Mouse (Mus musculus): ENCODE measurements around the gene Tbc1d1.
A peak's percentile ranks its signal among the peaks of the same experiment; 100 is the strongest.

Tbc1d1 gene

GRCm38 (mm10) chr5:64155861-64156550 is at the start of gene Tbc1d1:
Tbc1d1 (plus strand) TSS chr5:64156305.
- peak; percentile 81 for DNase-seq

- no peak for DNase-seq
Observed at GRCm38 (mm10) chr5:64107596-64108289, 48.4 kb upstream of the Tbc1d1 start.

GRCm38 (mm10) chr5:64109217-64109616 is 46.9 kb upstream of the Tbc1d1 start:
- DNase-seq, result no peak

GRCm38 (mm10) chr5:64112360-64112759 is 43.7 kb upstream of the Tbc1d1 start:
- DNase-seq, result no peak

GRCm38 (mm10) chr5:64114210-64114609 is 41.9 kb upstream of the Tbc1d1 start:
- DNase-seq, result no peak

- DNase-seq, result no peak
Observed at GRCm38 (mm10) chr5:64117191-64117590, 38.9 kb upstream of the Tbc1d1 start.

GRCm38 (mm10) chr5:64125783-64126182 is 30.3 kb upstream of the Tbc1d1 start:
- DNase-seq, result no peak

- no peak for DNase-seq
Observed at GRCm38 (mm10) chr5:64131550-64131949, 24.6 kb upstream of the Tbc1d1 start.

- no peak for DNase-seq
Observed at GRCm38 (mm10) chr5:64133901-64134300, 22.2 kb upstream of the Tbc1d1 start.

- DNase-seq, result peak; percentile 36
Observed at GRCm38 (mm10) chr5:64136325-64136724, 19.8 kb upstream of the Tbc1d1 start.

- no peak for DNase-seq
Observed at GRCm38 (mm10) chr5:64140202-64140601, 15.9 kb upstream of the Tbc1d1 start.

- DNase-seq, result no peak
Observed at GRCm38 (mm10) chr5:64144315-64144714, 11.8 kb upstream of the Tbc1d1 start.

GRCm38 (mm10) chr5:64146384-64147005 is 9.6 kb upstream of the Tbc1d1 start:
- DNase-seq, result no peak

GRCm38 (mm10) chr5:64149184-64150127 is 6.6 kb upstream of the Tbc1d1 start:
- peak; percentile 88 for DNase-seq

GRCm38 (mm10) chr5:64153319-64153718 is 2.8 kb upstream of the Tbc1d1 start:
- DNase-seq, result no peak

- DNase-seq, result no peak
Observed at GRCm38 (mm10) chr5:64156579-64156978, 474 bp downstream of the Tbc1d1 start.

- no peak for DNase-seq
Observed at GRCm38 (mm10) chr5:64157926-64158325, 1.8 kb downstream of the Tbc1d1 start.

- peak; percentile 33 for DNase-seq
Observed at GRCm38 (mm10) chr5:64158501-64158900, 2.4 kb downstream of the Tbc1d1 start.

GRCm38 (mm10) chr5:64159065-64159780 is 3.1 kb downstream of the Tbc1d1 start:
- peak; percentile 29 for DNase-seq

- DNase-seq, result peak; percentile 60
Observed at GRCm38 (mm10) chr5:64159781-64160704, 3.9 kb downstream of the Tbc1d1 start.
